Mouse (Mus musculus) embryonic facial prominence, embryonic 10.5 days (tissue): ENCODE measurements around the gene Napepld. TPM values are rescaled to one million over a fixed set of nuclear protein-coding genes. Genes with fewer than 3 reads are reported as not detected.
"Not testable (repeated sequence)": the region's sequence is repeated elsewhere in the genome, so short reads cannot be mapped to it uniquely, and the experiment has no call there.

ENCODE experiments used
- DNase-seq: peaks from one replicate; pipeline ENCODE4 v3.0.0-alpha.2; 2017; ENCODE audit warnings: low spot score
- H3K27ac ChIP-seq: fragments of 300-500 bp; sonication (generic); replicated peaks from 2 replicates; pipeline ENCODE4 v1.5.1; 2016; ENCODE audit warnings: mild to moderate bottlenecking
- H3K27me3 ChIP-seq: fragments of 300-500 bp; sonication (generic); replicated peaks from 2 replicates; pipeline ENCODE4 v1.6.1; 2016; ENCODE audit warnings: low read depth, mild to moderate bottlenecking; ENCODE audit not compliant: poor library complexity, severe bottlenecking
- H3K36me3 ChIP-seq: fragments of 300-500 bp; sonication (generic); replicated peaks from 2 replicates; pipeline ENCODE4 v1.6.1; 2016; ENCODE audit warnings: mild to moderate bottlenecking, moderate library complexity
- H3K4me1 ChIP-seq: fragments of 300-500 bp; sonication (generic); 2 replicates; pipeline ENCODE4 v1.6.1; 2016
- H3K4me3 ChIP-seq: fragments of 300-500 bp; sonication (generic); 2 replicates; pipeline ENCODE4 v1.5.1; 2016; ENCODE audit warnings: mild to moderate bottlenecking, moderate library complexity
- H3K9me3 ChIP-seq: fragments of 300-500 bp; sonication (generic); 2 replicates; pipeline ENCODE4 v1.6.1; 2016; ENCODE audit warnings: mild to moderate bottlenecking
- WGBS: fragments of 180-500 bp; shearing (Covaris S2); methylation state at CpG from one replicate; pipeline ENCODE4 v1.1.7; 2016; 5-methylcytosine and 5-hydroxymethylcytosine counted together
- polyA plus RNA-seq: library from polyadenylated mRNA; unstranded; fragments of >200 nt; fragmentation: Nextera tagmentation; extraction: Ambion mirVana; gene quantifications from 2 replicates; pipeline ENCODE4 v1.2.1, GENCODE M21; 2016

The Napepld gene
- polyA plus RNA-seq, 1 experiment from 2014 or later: 4.8 TPM

DNA sequence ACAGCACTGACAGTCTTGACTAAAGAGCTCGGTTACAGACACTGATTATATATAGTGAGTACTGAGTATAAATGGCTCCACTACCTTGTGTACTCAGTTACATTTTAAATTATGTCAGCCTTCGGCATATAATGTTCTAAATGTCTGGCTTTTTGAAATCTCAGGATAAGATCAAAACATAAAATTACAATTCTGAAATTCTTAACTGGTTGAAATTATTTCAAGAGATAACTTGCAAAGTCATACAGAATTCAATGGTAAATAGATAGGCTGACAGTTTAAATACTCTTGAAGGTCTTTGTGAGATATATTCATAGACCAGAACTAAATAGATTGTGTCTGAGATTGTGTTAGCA is 791 bp upstream of the Napepld start:
- Histone ChIP-seq H3K4me1 (no peaks in the 10 kb centered on the region), H3K9me3 (no peaks in the 10 kb centered on the region), H3K4me3 (peak overlapping the region; percentile 78), H3K36me3 (no peaks in the 10 kb centered on the region), H3K27me3 (no peaks in the 10 kb centered on the region), H3K27ac (peak overlapping the region; percentile 98)
- 63% methylated on average over 2 of the region's 2 CpGs for WGBS
- DNase-seq: no peak

GRCm38 (mm10) chr5:21700934-21701333 is 262 bp downstream of the Napepld start:
- Histone ChIP-seq H3K4me1 (no peaks in the 10 kb centered on the region), H3K27me3 (no peaks in the 10 kb centered on the region), H3K27ac (peak overlapping the region; percentile 98), H3K36me3 (no peaks in the 10 kb centered on the region), H3K9me3 (no peaks in the 10 kb centered on the region), H3K4me3 (peak overlapping the region; percentile 78)
- WGBS: under 1% methylated on average over 22 of the region's 22 CpGs
- no peak for DNase-seq

GRCm38 (mm10) chr5:21700272-21700821 is 849 bp downstream of the Napepld start:
- DNase-seq: no peak
- no peaks in the 10 kb centered on the region for H3K27me3 ChIP-seq
- H3K9me3 ChIP-seq: no peaks in the 10 kb centered on the region
- H3K27ac ChIP-seq: peak overlapping the region; percentile 98
- no peaks in the 10 kb centered on the region for H3K36me3 ChIP-seq
- H3K4me3 ChIP-seq: peak overlapping the region; percentile 78
- WGBS: 16% methylated on average over 10 of the region's 10 CpGs
- no peaks in the 10 kb centered on the region for H3K4me1 ChIP-seq

GRCm38 (mm10) chr5:21699555-21699954 is 1.6 kb downstream of the Napepld start:
- DNase-seq, H3K4me3 ChIP-seq, H3K27me3 ChIP-seq, H3K9me3 ChIP-seq, H3K27ac ChIP-seq, H3K36me3 ChIP-seq, H3K4me1 ChIP-seq: not testable (repeated sequence)
- 90% methylated on average over 3 of the region's 3 CpGs for WGBS

DNA sequence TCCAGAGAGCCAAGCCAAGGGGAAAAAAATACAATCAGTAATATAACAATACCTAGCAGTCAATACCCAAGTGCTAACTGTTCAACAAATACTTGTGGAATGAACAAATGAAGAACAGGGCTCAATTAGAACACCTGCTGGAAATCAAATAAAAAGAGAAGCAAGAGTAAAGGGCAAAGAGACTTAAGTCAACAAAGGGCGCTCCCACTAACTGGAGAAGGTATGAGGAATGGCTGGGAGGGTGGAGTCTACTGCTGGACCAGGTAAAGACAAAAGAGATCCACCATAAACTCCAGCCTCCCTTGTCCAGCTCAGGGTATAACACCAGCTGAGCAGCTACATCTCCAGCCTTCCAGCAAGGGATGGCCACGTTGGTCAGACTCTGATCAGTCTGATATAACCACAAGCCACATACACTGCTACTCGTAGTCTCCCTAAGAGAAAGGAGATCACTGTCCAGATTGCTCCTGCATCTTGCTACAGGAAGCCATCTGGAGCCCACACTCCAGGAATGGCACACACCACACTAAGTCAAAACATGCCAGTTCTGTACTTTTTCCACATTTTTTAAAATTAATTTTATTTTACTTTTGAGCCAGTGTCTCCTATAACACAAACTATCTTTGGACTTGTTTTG is 6.2 kb downstream of the Napepld start:
- no peak overlapping the region for H3K27ac ChIP-seq
- H3K27me3 ChIP-seq: no peaks in the 10 kb centered on the region
- DNase-seq: no peak
- no peaks in the 10 kb centered on the region for H3K9me3 ChIP-seq
- H3K4me1 ChIP-seq: no peaks in the 10 kb centered on the region
- H3K36me3 ChIP-seq: no peaks in the 10 kb centered on the region
- 89% methylated on average over 3 of the region's 3 CpGs for WGBS
- H3K4me3 ChIP-seq: no peak overlapping the region

GRCm38 (mm10) chr5:21693372-21693870 is 7.8 kb downstream of the Napepld start:
- no peaks in the 10 kb centered on the region for H3K9me3 ChIP-seq
- no peak for DNase-seq
- H3K4me3 ChIP-seq: no peak overlapping the region
- 83% methylated on average over 3 of the region's 3 CpGs for WGBS
- H3K36me3 ChIP-seq: peaks cover 10% of the 10 kb centered on the region; the same call in 1 of the 2 replicates
- no peak overlapping the region for H3K27ac ChIP-seq
- H3K27me3 ChIP-seq: no peaks in the 10 kb centered on the region
- H3K4me1 ChIP-seq: no peaks in the 10 kb centered on the region

DNA sequence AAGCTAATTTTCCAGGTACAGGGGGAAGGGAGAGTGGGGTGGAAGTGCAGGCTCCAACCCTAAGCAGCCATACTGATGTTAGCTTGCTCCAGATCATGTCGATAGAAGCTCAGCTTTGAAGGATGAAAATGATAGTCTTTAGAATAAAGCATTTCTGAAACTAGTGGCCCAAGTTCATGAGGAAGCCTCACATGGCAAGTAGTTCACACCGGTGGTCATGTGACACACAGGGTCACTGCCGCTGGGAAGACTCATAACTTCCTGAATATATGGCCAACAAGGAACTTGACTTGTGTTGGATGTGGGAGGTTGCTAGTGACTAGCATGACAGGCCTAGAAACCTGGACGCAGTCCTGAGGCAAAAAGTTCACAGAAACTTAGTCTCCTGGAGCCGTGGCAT is 9.0 kb downstream of the Napepld start:
- no peaks in the 10 kb centered on the region for H3K27me3 ChIP-seq
- H3K27ac ChIP-seq: no peak overlapping the region
- no peaks in the 10 kb centered on the region for H3K9me3 ChIP-seq
- H3K4me3 ChIP-seq: no peak overlapping the region
- WGBS: 91% methylated on average over 5 of the region's 5 CpGs
- no peaks in the 10 kb centered on the region for H3K4me1 ChIP-seq
- H3K36me3 ChIP-seq: peaks cover 10% of the 10 kb centered on the region; the same call in 1 of the 2 replicates
- DNase-seq: no peak

GRCm38 (mm10) chr5:21687042-21687441 is 14.2 kb downstream of the Napepld start:
- Histone ChIP-seq H3K9me3 (no peaks in the 10 kb centered on the region), H3K4me1 (no peaks in the 10 kb centered on the region), H3K4me3 (no peak overlapping the region), H3K27ac (no peak overlapping the region), H3K36me3 (peaks cover 22% of the 10 kb centered on the region; the same call in 1 of the 2 replicates), H3K27me3 (no peaks in the 10 kb centered on the region)
- 77% methylated on average over 4 of the region's 4 CpGs for WGBS
- no peak for DNase-seq

- no peaks in the 10 kb centered on the region for H3K27me3 ChIP-seq
- peaks cover 22% of the 10 kb centered on the region; the same call in 1 of the 2 replicates for H3K36me3 ChIP-seq
- H3K9me3 ChIP-seq: no peaks in the 10 kb centered on the region
- H3K4me1 ChIP-seq: no peaks in the 10 kb centered on the region
- WGBS: 73% methylated on average over 10 of the region's 10 CpGs
- no peak overlapping the region for H3K27ac ChIP-seq
- DNase-seq: no peak
- no peak overlapping the region for H3K4me3 ChIP-seq
These were observed 16.2 kb downstream of the Napepld start for GRCm38 (mm10) chr5:21685001-21685400.

GRCm38 (mm10) chr5:21683811-21684210 is 17.4 kb downstream of the Napepld start:
- Histone ChIP-seq H3K27me3 (no peaks in the 10 kb centered on the region), H3K4me1 (no peaks in the 10 kb centered on the region), H3K9me3 (no peaks in the 10 kb centered on the region), H3K27ac (no peak overlapping the region), H3K36me3 (peaks cover 14% of the 10 kb centered on the region; the same call in 1 of the 2 replicates), H3K4me3 (no peak overlapping the region)
- WGBS: 92% methylated on average over 9 of the region's 9 CpGs
- DNase-seq: no peak

- Histone ChIP-seq H3K27ac (no peak overlapping the region), H3K27me3 (no peaks in the 10 kb centered on the region), H3K36me3 (peaks cover 26% of the 10 kb centered on the region; the same call in 1 of the 2 replicates), H3K4me1 (no peaks in the 10 kb centered on the region), H3K9me3 (no peaks in the 10 kb centered on the region), H3K4me3 (no peak overlapping the region)
- no peak for DNase-seq
- WGBS: 90% methylated on average over 5 of the region's 5 CpGs
These were observed 20.3 kb downstream of the Napepld start for GRCm38 (mm10) chr5:21680940-21681339.

GRCm38 (mm10) chr5:21680029-21680428 is 21.2 kb downstream of the Napepld start:
- H3K36me3 ChIP-seq: peaks cover 35% of the 10 kb centered on the region
- DNase-seq: no peak

DNA sequence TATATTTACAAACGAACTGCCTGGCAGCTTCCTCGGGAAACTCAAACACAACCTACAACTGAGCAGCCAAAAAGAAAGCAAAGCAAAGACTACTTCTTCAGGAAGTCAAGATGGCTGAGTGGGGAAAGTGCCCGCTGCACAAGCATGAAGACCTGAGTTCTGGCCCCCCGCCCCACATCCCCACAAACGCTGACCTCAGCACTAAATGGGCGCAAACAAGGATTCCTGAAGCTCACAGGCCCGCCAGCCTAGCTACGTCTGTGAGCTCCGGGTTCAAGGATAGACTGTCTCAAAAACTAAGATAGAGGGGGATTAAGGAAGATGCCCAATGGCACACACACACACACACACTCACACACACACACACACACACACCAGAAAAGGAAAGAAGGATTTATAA is 22.8 kb downstream of the Napepld start:
- H3K9me3 ChIP-seq: no peaks in the 10 kb centered on the region
- H3K4me3 ChIP-seq: no peak overlapping the region
- H3K36me3 ChIP-seq: peaks cover 39% of the 10 kb centered on the region
- H3K4me1 ChIP-seq: peaks cover under 1% of the 10 kb centered on the region
- no peak for DNase-seq
- H3K27me3 ChIP-seq: no peaks in the 10 kb centered on the region
- 94% methylated on average over 9 of the region's 9 CpGs for WGBS
- H3K27ac ChIP-seq: no peak overlapping the region

More at GRCm38 (mm10) chr5:21680029-21680428, 21.2 kb downstream of the Napepld start:
- Histone ChIP-seq H3K4me3 (no peak overlapping the region), H3K27ac (no peak overlapping the region), H3K4me1 (no peaks in the 10 kb centered on the region), H3K9me3 (no peaks in the 10 kb centered on the region), H3K27me3 (no peaks in the 10 kb centered on the region)
- 85% methylated on average over 4 of the region's 4 CpGs for WGBS
